Mouse (Mus musculus) myocyte (in vitro differentiated cells): Measurements from ENCODE around the gene Soga3. TPM values are rescaled to one million over a fixed set of nuclear protein-coding genes. Genes with fewer than 3 reads are reported as not detected.

Experiments
- H3K27me3 ChIP-seq: one replicate; pipeline ENCODE4 v1.6.1; 2011; ENCODE audit not compliant: control insufficient read depth, insufficient read depth, insufficient read length
- H3K36me3 ChIP-seq: one replicate; pipeline ENCODE4 v1.6.1; 2011; ENCODE audit not compliant: control insufficient read depth, insufficient read depth
- H3K4me2 ChIP-seq: one replicate; pipeline ENCODE4 v1.6.1; 2011; ENCODE audit warnings: low read depth, control low read depth
- H3K4me3 ChIP-seq: one replicate; pipeline ENCODE4 v1.5.1; 2011; ENCODE audit warnings: mild to moderate bottlenecking, control low read depth, moderate library complexity
- H3K79me2 ChIP-seq: one replicate; pipeline ENCODE4 v1.6.1; 2011; ENCODE audit not compliant: control insufficient read depth, insufficient read depth
- H3ac ChIP-seq: one replicate; pipeline ENCODE4 v1.6.1; 2011; ENCODE audit not compliant: control insufficient read depth, insufficient read length
- CEBPB ChIP-seq: IDR thresholded peaks from 2 replicates; pipeline ENCODE4 v1.6.1; 2011; ENCODE audit warnings: mild to moderate bottlenecking, moderate library complexity; ENCODE audit not compliant: poor library complexity, insufficient read depth, severe bottlenecking
- E2F4 ChIP-seq: IDR thresholded peaks from one replicate; pipeline ENCODE4 v1.6.1; 2011; ENCODE audit warnings: mild to moderate bottlenecking, control low read depth, moderate library complexity; ENCODE audit not compliant: insufficient read depth
- MAX ChIP-seq: IDR thresholded peaks from one replicate; pipeline ENCODE4 v1.6.1; 2011; ENCODE audit warnings: low read depth, mild to moderate bottlenecking, control low read depth
- MYOD1 ChIP-seq, 3 experiments: IDR thresholded peaks; one replicate each; pipeline ENCODE4 v1.6.1; 2011; ENCODE audit warnings: control low read depth in 2 of 3, low read depth in 2 of 3, mild to moderate bottlenecking in 2 of 3, moderate library complexity in 1 of 3; ENCODE audit not compliant: insufficient read length in 2 of 3, control insufficient read depth in 1 of 3
- MYOG ChIP-seq, 3 experiments: IDR thresholded peaks; one replicate each; pipeline ENCODE4 v1.6.1; 2011; ENCODE audit warnings: control low read depth in 2 of 3, low read depth in 2 of 3, mild to moderate bottlenecking in 2 of 3; ENCODE audit not compliant: insufficient read length in 2 of 3, control insufficient read depth in 1 of 3, insufficient read depth in 1 of 3
- POLR2A ChIP-seq: IDR thresholded peaks from one replicate; pipeline ENCODE4 v1.6.1; 2011; ENCODE audit warnings: low read depth, mild to moderate bottlenecking, control low read depth, moderate library complexity; ENCODE audit not compliant: insufficient read length
- POLR2AphosphoS2 ChIP-seq: IDR thresholded peaks from one replicate; pipeline ENCODE4 v1.6.1; 2011; ENCODE audit warnings: low read depth, control low read depth; ENCODE audit not compliant: insufficient read length
- REST ChIP-seq: IDR thresholded peaks from one replicate; pipeline ENCODE4 v1.6.1; 2011; ENCODE audit warnings: mild to moderate bottlenecking, control low read depth, moderate library complexity; ENCODE audit not compliant: insufficient read depth, insufficient read length
- SRF ChIP-seq: IDR thresholded peaks from one replicate; pipeline ENCODE4 v1.6.1; 2011; ENCODE audit warnings: low read depth; ENCODE audit not compliant: control insufficient read depth, insufficient read length
- TCF12 ChIP-seq: IDR thresholded peaks from one replicate; pipeline ENCODE4 v1.6.1; 2011; ENCODE audit warnings: mild to moderate bottlenecking, control low read depth; ENCODE audit not compliant: poor library complexity, insufficient read depth, severe bottlenecking
- TCF3 ChIP-seq: IDR thresholded peaks from one replicate; pipeline ENCODE4 v1.6.1; 2011; ENCODE audit warnings: low read depth, control low read depth; ENCODE audit not compliant: insufficient read length
- USF1 ChIP-seq: IDR thresholded peaks from one replicate; pipeline ENCODE4 v1.6.1; 2011; ENCODE audit warnings: low read depth, mild to moderate bottlenecking, control low read depth, moderate library complexity
- polyA plus RNA-seq: library from polyadenylated mRNA; unstranded; fragments of >200 nt; fragmentation: generic; extraction: Trizol; gene quantifications from one replicate; pipeline ENCODE4 v1.2.1, GENCODE M21; 2012; ENCODE audit warnings: missing spikeins

The Soga3 gene
- polyA plus RNA-seq, 1 experiment = 1.6 TPM

GRCm38 (mm10) chr10:29146858-29147640 lies 3.4 kb downstream of the Soga3 start:
- Histone ChIP-seq H3K4me3 (peak overlapping the region; percentile 4), H3ac (no peak overlapping the region), H3K27me3 (no peaks in the 10 kb centered on the region), H3K79me2 (no peaks in the 10 kb centered on the region), H3K4me2 (peak overlapping the region; percentile 85), H3K36me3 (peaks cover 4% of the 10 kb centered on the region)
- peak in 2 of 3 experiments; percentile 67 to 69 for TF ChIP-seq MYOD1 (IDR thresholded peaks at IDR 0.05; ENCODE audit: control insufficient read depth in 1 of 3, insufficient read length in 2 of 3, low read depth in 2 of 3)
- no peak for TF ChIP-seq POLR2AphosphoS2
- peak in 2 of 3 experiments; percentile 17 to 28 for TF ChIP-seq MYOG (IDR thresholded peaks at IDR 0.05; ENCODE audit: control insufficient read depth in 1 of 3, insufficient read depth in 1 of 3, insufficient read length in 2 of 3, low read depth in 2 of 3)
- no peak for TF ChIP-seq CEBPB
- no peak for TF ChIP-seq USF1
- no peak for TF ChIP-seq E2F4
- TF ChIP-seq MAX = peak; percentile 2
- TF ChIP-seq POLR2A = no peak
- TF ChIP-seq SRF = no peak
- TF ChIP-seq TCF12 = no peak
- peak; percentile 92 for TF ChIP-seq REST
- no peak for TF ChIP-seq TCF3

GRCm38 (mm10) chr10:29147641-29147990 lies 4.0 kb downstream of the Soga3 start:
- Histone ChIP-seq H3ac (no peak overlapping the region), H3K4me3 (no peak overlapping the region), H3K4me2 (no peak overlapping the region), H3K79me2 (no peaks in the 10 kb centered on the region), H3K27me3 (no peaks in the 10 kb centered on the region), H3K36me3 (peaks cover 8% of the 10 kb centered on the region)
- TF ChIP-seq MAX (no peak), CEBPB (no peak), POLR2AphosphoS2 (no peak), E2F4 (no peak), REST (no peak), TCF3 (no peak)

- H3K27me3 ChIP-seq = no peaks in the 10 kb centered on the region
- no peak overlapping the region for H3K4me3 ChIP-seq
- no peaks in the 10 kb centered on the region for H3K79me2 ChIP-seq
- H3K36me3 ChIP-seq = peaks cover 8% of the 10 kb centered on the region
- H3ac ChIP-seq = no peak overlapping the region
- TF ChIP-seq TCF12 = no peak
- TF ChIP-seq POLR2A = no peak
- TF ChIP-seq CEBPB = no peak
- no peak for TF ChIP-seq SRF
- TF ChIP-seq E2F4 = no peak
- no peak for TF ChIP-seq MYOD1 (IDR thresholded peaks at IDR 0.05; ENCODE audit: control insufficient read depth in 1 of 3, insufficient read length in 2 of 3, low read depth in 2 of 3)
- TF ChIP-seq MYOG (IDR thresholded peaks at IDR 0.05; ENCODE audit: control insufficient read depth in 1 of 3, insufficient read depth in 1 of 3, insufficient read length in 2 of 3, low read depth in 2 of 3) = no peak
- TF ChIP-seq USF1 = no peak
- no peak overlapping the region for H3K4me2 ChIP-seq
Measured at GRCm38 (mm10) chr10:29148076-29148475, 4.4 kb downstream of the Soga3 start.

- no peak overlapping the region for H3K4me3 ChIP-seq
- H3K36me3 ChIP-seq = peaks cover 5% of the 10 kb centered on the region
- TF ChIP-seq CEBPB (no peak), POLR2AphosphoS2 (no peak), E2F4 (no peak), MYOG (IDR thresholded peaks at IDR 0.05; ENCODE audit: control insufficient read depth in 1 of 3, insufficient read depth in 1 of 3, insufficient read length in 2 of 3, low read depth in 2 of 3) (no peak), SRF (no peak)
- no peak overlapping the region for H3ac ChIP-seq
- H3K4me2 ChIP-seq = no peak overlapping the region
- H3K79me2 ChIP-seq = no peaks in the 10 kb centered on the region
- H3K27me3 ChIP-seq = no peaks in the 10 kb centered on the region
Measured at GRCm38 (mm10) chr10:29155304-29155703, 11.7 kb downstream of the Soga3 start.

GRCm38 (mm10) chr10:29161664-29162063 lies 18.0 kb downstream of the Soga3 start:
- Histone ChIP-seq H3ac (no peak overlapping the region), H3K79me2 (no peaks in the 10 kb centered on the region), H3K36me3 (peaks cover 5% of the 10 kb centered on the region), H3K27me3 (no peaks in the 10 kb centered on the region), H3K4me3 (no peak overlapping the region), H3K4me2 (no peak overlapping the region)
- no peak for TF ChIP-seq CEBPB
- no peak for TF ChIP-seq MYOD1 (IDR thresholded peaks at IDR 0.05; ENCODE audit: control insufficient read depth in 1 of 3, insufficient read length in 2 of 3, low read depth in 2 of 3)
- no peak for TF ChIP-seq TCF12
- TF ChIP-seq POLR2AphosphoS2 = no peak
- TF ChIP-seq REST = no peak
- TF ChIP-seq POLR2A = no peak
- TF ChIP-seq USF1 = no peak
- no peak for TF ChIP-seq MAX
- TF ChIP-seq MYOG (IDR thresholded peaks at IDR 0.05; ENCODE audit: control insufficient read depth in 1 of 3, insufficient read depth in 1 of 3, insufficient read length in 2 of 3, low read depth in 2 of 3) = no peak
